Mouse (Mus musculus) C2C12 (cell line): ENCODE measurements around the gene Tmem131l.

Experiments
- CTCF ChIP-seq: IDR thresholded peaks from one replicate; pipeline ENCODE4 v1.5.1; 2011; ENCODE audit not compliant: control insufficient read depth, insufficient read depth, insufficient read length
- MAX ChIP-seq: IDR thresholded peaks from one replicate; pipeline ENCODE4 v1.6.1; 2011; ENCODE audit warnings: mild to moderate bottlenecking, control low read depth
- MYOG ChIP-seq: IDR thresholded peaks from one replicate; pipeline ENCODE4 v1.6.1; 2011; ENCODE audit not compliant: control insufficient read depth, insufficient read length; ENCODE audit errors: extremely low read depth

GRCm38 (mm10) chr3:83965333-83965732 is 74.6 kb downstream of the Tmem131l start:
- TF ChIP-seq MAX (no peak), MYOG (no peak), CTCF (no peak)
